Mouse (Mus musculus) liver, adult 2 months (tissue): ENCODE results near the gene Cyb5rl.

Experiments used
- CTCF ChIP-seq: fragments of 200-500 bp; IDR thresholded peaks from 2 replicates; pipeline ENCODE4 v1.5.1; 2011; ENCODE audit warnings: low read depth, low read length, control low read depth
- POLR2A ChIP-seq: fragments of 200-500 bp; IDR thresholded peaks from 2 replicates; pipeline ENCODE4 v1.6.1; 2011; ENCODE audit warnings: low read length, control low read depth; ENCODE audit not compliant: insufficient read depth; ENCODE audit errors: extremely low read depth

DNA sequence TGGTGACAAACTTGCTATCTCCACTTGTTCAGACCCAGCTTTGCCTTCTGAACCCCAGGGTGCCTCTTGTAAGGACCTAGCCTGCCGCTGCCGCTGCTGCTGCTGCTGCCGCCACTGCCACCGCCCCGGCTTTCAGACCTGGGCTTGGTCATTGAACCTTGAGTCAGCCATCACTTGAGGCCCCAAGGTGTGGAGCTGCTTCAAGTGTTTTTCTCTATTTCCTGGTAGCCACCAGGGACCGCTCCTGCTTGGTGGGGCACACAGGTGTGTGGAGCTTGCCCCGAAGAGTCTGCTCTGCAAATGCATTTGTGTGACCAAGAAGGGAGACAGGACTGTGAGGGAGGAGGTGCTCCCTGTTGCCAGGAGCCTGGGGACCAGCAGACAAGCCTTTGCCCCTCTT lies 41.9 kb upstream of the Cyb5rl start:
- TF ChIP-seq CTCF (no peak), POLR2A (no peak)
